Mouse (Mus musculus) CD4-positive, CD25-positive, alpha-beta regulatory T cell (primary cell): ENCODE measurements around the gene Syne4. TPM values are rescaled to one million over a fixed set of nuclear protein-coding genes. Genes with fewer than 3 reads are reported as not detected.

ENCODE experiments used
- polyA plus RNA-seq: library from polyadenylated mRNA; unstranded; fragments of 100-300 nt; shearing (Covaris generic); gene quantifications from one replicate; pipeline ENCODE4 v1.2.1, GENCODE M21; 2017

The Syne4 gene
- 15.5 TPM for polyA plus RNA-seq

GRCm38 (mm10) chr7:30314721-30315155, at the start of gene Syne4:
Gene Syne4 (plus strand): TSS chr7:30314807.

GRCm38 (mm10) chr7:30279951-30280669, 34.5 kb upstream of the Syne4 start, which contains the start of the genes Thap8 and Wdr62:
Gene Thap8 (plus strand): TSS chr7:30280094.
Gene Wdr62 (minus strand): TSS chr7:30280419.

GRCm38 (mm10) chr7:30291215-30292131, 23.1 kb upstream of the Syne4 start, which contains the start of gene Clip3:
Gene Clip3 (plus strand): TSS chr7:30291728.

GRCm38 (mm10) chr7:30308076-30309005, 6.3 kb upstream of the Syne4 start, which contains the start of gene Alkbh6:
Gene Alkbh6 (plus strand): TSS chr7:30308717.

GRCm38 (mm10) chr7:30321539-30322284, 7.1 kb downstream of the Syne4 start, which contains the start of gene E130208F15Rik:
Gene E130208F15Rik (plus strand): TSS chr7:30321740.

GRCm38 (mm10) chr7:30323795-30324194, 9.2 kb downstream of the Syne4 start, which contains the start of gene Sdhaf1:
Gene Sdhaf1 (minus strand): TSS chr7:30323895.

GRCm38 (mm10) chr7:30362652-30363343, 48.2 kb downstream of the Syne4 start, which contains the start of gene Lrfn3:
Gene Lrfn3 (minus strand): TSS chr7:30362772.

Other genes starting within 250 kb of the Syne4 start
- 10.7 TPM for gene Zfp82, start 241.9 kb upstream of the Syne4 start, polyA plus RNA-seq
- gene Gm26920, start 224.4 kb upstream of the Syne4 start, polyA plus RNA-seq = 2.2 TPM
- gene Zfp566, start 224.3 kb upstream of the Syne4 start, polyA plus RNA-seq = 10.4 TPM
- gene Zfp260, start 220.0 kb upstream of the Syne4 start, polyA plus RNA-seq = 70.7 TPM
- 10.2 TPM for gene Zfp382, start 192.9 kb upstream of the Syne4 start, polyA plus RNA-seq
- 32.2 TPM for gene Zfp146, start 145.1 kb upstream of the Syne4 start, polyA plus RNA-seq
- gene Cox7a1, start 130.7 kb upstream of the Syne4 start, polyA plus RNA-seq = 0.49 TPM
- gene Capns1, start 116.0 kb upstream of the Syne4 start, polyA plus RNA-seq = 72.0 TPM
- gene Polr2i, start 82.9 kb upstream of the Syne4 start, polyA plus RNA-seq = 55.5 TPM
- gene Tbcb, start 82.5 kb upstream of the Syne4 start, polyA plus RNA-seq = 105 TPM
- gene Ovol3, start 79.1 kb upstream of the Syne4 start, polyA plus RNA-seq = not detected
- 0.39 TPM for gene Thap8, start 34.7 kb upstream of the Syne4 start, polyA plus RNA-seq
- gene Wdr62, start 34.4 kb upstream of the Syne4 start, polyA plus RNA-seq = 5.4 TPM
- gene Clip3, start 23.1 kb upstream of the Syne4 start, polyA plus RNA-seq = 3.3 TPM
- 168 TPM for gene Alkbh6, start 6.1 kb upstream of the Syne4 start, polyA plus RNA-seq
- gene E130208F15Rik, start 6.9 kb downstream of the Syne4 start, polyA plus RNA-seq = not detected
- 64.6 TPM for gene Sdhaf1, start 9.1 kb downstream of the Syne4 start, polyA plus RNA-seq
- not detected for gene Lrfn3, start 48.0 kb downstream of the Syne4 start, polyA plus RNA-seq
- gene Tyrobp, start 99.0 kb downstream of the Syne4 start, polyA plus RNA-seq = 5.5 TPM
- gene Hcst, start 105.0 kb downstream of the Syne4 start, polyA plus RNA-seq = 409 TPM
- gene Nfkbid, start 106.9 kb downstream of the Syne4 start, polyA plus RNA-seq = 99.8 TPM
- 17.8 TPM for gene Aplp1, start 130.7 kb downstream of the Syne4 start, polyA plus RNA-seq
- gene Kirrel2, start 142.9 kb downstream of the Syne4 start, polyA plus RNA-seq = not detected
- gene Nphs1, start 143.5 kb downstream of the Syne4 start, polyA plus RNA-seq = not detected
- not detected for gene Prodh2, start 178.8 kb downstream of the Syne4 start, polyA plus RNA-seq
- gene Arhgap33, start 220.3 kb downstream of the Syne4 start, polyA plus RNA-seq = 1.2 TPM
- gene Hspb6, start 237.4 kb downstream of the Syne4 start, polyA plus RNA-seq = 4.2 TPM
- gene Proser3, start 237.5 kb downstream of the Syne4 start, polyA plus RNA-seq = 9.9 TPM
- gene Lin37, start 245.0 kb downstream of the Syne4 start, polyA plus RNA-seq = 89.4 TPM
- gene U2af1l4, start 248.5 kb downstream of the Syne4 start, polyA plus RNA-seq = 47.2 TPM
- 86.6 TPM for gene Gm49396, start 248.5 kb downstream of the Syne4 start, polyA plus RNA-seq
- 217 TPM for gene Psenen, start 248.8 kb downstream of the Syne4 start, polyA plus RNA-seq